Mouse (Mus musculus): ENCODE data around the gene Izumo1r. TPM values are rescaled to one million over a fixed set of nuclear protein-coding genes. Genes with fewer than 3 reads are reported as not detected.

The Izumo1r gene
- polyA plus RNA-seq, 1 experiment: 37.6 TPM

DNA sequence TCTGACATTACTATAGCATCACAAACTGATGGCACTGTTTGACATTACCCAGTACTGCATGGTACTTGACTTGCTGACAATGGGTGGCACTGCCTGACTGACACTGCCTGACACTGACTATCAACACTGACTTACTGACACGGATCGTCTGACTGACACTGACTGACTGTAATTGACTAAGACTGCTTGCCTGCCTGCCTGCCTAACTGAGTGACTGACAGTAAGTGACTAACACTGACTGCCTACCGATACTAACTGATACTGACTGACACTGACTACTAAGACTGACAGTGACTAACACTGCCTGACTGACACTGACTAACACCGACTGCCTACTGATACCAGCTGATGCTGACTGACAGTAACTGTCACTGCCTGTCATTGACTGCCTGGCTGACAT is 17.5 kb upstream of the Izumo1r start:
- Histone ChIP-seq H3K27ac (ENCODE audit: insufficient read depth, low read length) (no peak overlapping the region), H3K27me3 (ENCODE audit: control insufficient read depth, insufficient read depth, low read length) (no peaks in the 10 kb centered on the region), H3K36me3 (ENCODE audit: control insufficient read depth, insufficient read depth, low read length) (no peaks in the 10 kb centered on the region), H3K4me3 (ENCODE audit: extremely low read depth, insufficient read depth, insufficient read length) (no peak overlapping the region), H3K4me1 (ENCODE audit: control insufficient read depth, insufficient read depth, insufficient read length) (peaks cover 11% of the 10 kb centered on the region)
- TF ChIP-seq POLR2A (IDR thresholded peaks at IDR 0.05; ENCODE audit: low read depth, low read length): no peak
- no peak for TF ChIP-seq CTCF (IDR thresholded peaks at IDR 0.05; ENCODE audit: extremely low read depth, insufficient read depth, insufficient read length, insufficient replicate concordance)
- whole genome bisulfite sequencing: 83% methylated on average over 4 of the region's 4 CpGs
- DNase-seq (ENCODE audit: low read depth in 1 of 2, low spot score in 2 of 2): no peak

DNA sequence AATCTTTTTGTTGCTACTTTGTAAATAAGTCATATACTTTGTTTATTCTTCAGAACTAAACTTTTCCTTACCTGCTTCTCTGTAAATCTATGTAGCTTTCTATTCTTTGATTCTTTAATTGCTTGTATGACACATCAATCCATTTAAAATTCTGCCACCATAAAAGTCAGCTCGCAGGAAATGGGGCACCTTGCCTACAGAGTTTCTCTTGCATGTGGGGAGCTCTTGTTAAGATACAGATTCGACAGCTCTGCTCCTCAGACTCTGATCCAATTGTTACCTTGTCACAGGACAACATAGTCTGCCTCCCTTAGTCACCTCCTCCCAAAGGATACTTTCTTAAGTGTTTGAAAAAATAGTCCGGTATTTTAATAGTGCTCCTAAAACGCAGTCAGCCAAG is 16.9 kb upstream of the Izumo1r start:
- no peak overlapping the region for H3K4me3 ChIP-seq (ENCODE audit: extremely low read depth, insufficient read depth, insufficient read length)
- no peaks in the 10 kb centered on the region for H3K36me3 ChIP-seq (ENCODE audit: control insufficient read depth, insufficient read depth, low read length)
- TF ChIP-seq CTCF (IDR thresholded peaks at IDR 0.05; ENCODE audit: extremely low read depth, insufficient read depth, insufficient read length, insufficient replicate concordance) (no peak), POLR2A (IDR thresholded peaks at IDR 0.05; ENCODE audit: low read depth, low read length) (no peak)
- peaks cover 8% of the 10 kb centered on the region for H3K4me1 ChIP-seq (ENCODE audit: control insufficient read depth, insufficient read depth, insufficient read length)
- H3K27me3 ChIP-seq (ENCODE audit: control insufficient read depth, insufficient read depth, low read length): no peaks in the 10 kb centered on the region
- no peak overlapping the region for H3K27ac ChIP-seq (ENCODE audit: insufficient read depth, low read length)
- WGBS: 69% methylated on average over 4 of the region's 4 CpGs
- DNase-seq (ENCODE audit: low read depth in 1 of 2, low spot score in 2 of 2): no peak

DNA sequence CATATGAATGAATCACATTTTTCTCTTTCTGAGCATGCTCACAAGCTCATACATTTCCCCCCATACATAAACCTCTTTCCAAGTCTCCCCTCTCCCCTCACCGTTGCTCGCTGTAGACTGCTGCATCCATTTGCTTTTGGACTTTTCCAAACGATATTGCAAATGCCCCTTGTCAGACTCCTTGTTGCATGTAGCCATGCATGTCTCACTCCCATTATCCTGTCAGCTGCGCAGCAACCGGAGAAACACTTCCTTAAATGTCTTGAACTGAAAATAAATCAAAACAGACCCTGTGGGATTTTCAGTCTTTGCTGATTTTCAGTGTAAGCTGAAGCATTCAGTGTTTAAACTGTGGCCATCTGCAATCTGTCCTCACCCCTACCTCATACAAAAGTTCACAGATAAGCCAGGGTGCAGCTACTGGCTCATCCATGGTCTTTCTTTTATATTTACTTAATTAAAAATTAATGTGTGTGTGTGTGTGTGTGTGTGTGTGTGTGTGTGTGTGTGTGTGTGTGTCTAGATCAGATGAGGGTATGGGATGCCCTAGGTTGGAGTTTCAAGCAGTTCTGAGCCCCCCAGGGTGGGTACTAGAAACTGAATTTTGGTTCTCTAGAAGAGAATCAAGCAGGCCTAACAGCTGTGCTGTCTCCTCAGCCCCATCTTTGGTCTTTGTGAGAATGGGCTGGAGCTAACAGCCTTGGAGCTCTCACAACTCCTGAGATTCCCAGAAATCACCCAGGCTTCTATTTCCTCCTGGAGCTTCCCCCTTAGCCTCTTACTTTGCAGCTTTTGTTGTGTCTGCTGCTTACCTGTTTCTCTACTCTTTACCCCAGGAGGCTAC is 15.3 kb upstream of the Izumo1r start:
- no peak overlapping the region for H3K27ac ChIP-seq (ENCODE audit: insufficient read depth, low read length)
- no peak for DNase-seq (ENCODE audit: low read depth in 1 of 2, low spot score in 2 of 2)
- H3K36me3 ChIP-seq (ENCODE audit: control insufficient read depth, insufficient read depth, low read length): no peaks in the 10 kb centered on the region
- H3K27me3 ChIP-seq (ENCODE audit: control insufficient read depth, insufficient read depth, low read length): no peaks in the 10 kb centered on the region
- 63% methylated on average over 5 of the region's 5 CpGs for WGBS
- TF ChIP-seq POLR2A (IDR thresholded peaks at IDR 0.05; ENCODE audit: low read depth, low read length) (no peak), CTCF (IDR thresholded peaks at IDR 0.05; ENCODE audit: extremely low read depth, insufficient read depth, insufficient read length, insufficient replicate concordance) (no peak)
- peaks cover 4% of the 10 kb centered on the region for H3K4me1 ChIP-seq (ENCODE audit: control insufficient read depth, insufficient read depth, insufficient read length)
- no peak overlapping the region for H3K4me3 ChIP-seq (ENCODE audit: extremely low read depth, insufficient read depth, insufficient read length)

DNA sequence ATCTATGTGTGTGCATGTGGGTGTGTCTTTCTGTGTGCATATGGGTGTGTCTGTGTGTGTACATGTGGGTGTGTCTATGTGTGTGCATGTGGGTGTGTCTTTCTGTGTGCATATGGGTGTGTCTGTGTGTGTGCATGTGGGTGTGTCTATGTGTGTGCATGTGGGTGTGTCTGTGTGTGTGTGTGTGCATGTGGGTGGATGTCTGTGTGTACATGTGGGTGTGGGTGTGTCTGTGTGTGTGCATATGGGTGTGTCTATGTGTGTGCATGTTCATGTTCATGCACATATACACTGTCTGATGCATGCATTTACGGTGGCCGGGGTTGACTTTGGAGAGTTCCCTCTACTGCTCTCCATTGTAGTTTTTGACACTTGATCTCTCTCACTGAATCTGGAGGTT is 13.9 kb upstream of the Izumo1r start:
- H3K4me3 ChIP-seq (ENCODE audit: extremely low read depth, insufficient read depth, insufficient read length): no peak overlapping the region
- TF ChIP-seq CTCF (IDR thresholded peaks at IDR 0.05; ENCODE audit: extremely low read depth, insufficient read depth, insufficient read length, insufficient replicate concordance) (no peak), POLR2A (IDR thresholded peaks at IDR 0.05; ENCODE audit: low read depth, low read length) (no peak)
- H3K4me1 ChIP-seq (ENCODE audit: control insufficient read depth, insufficient read depth, insufficient read length): peaks cover 4% of the 10 kb centered on the region
- no peak overlapping the region for H3K27ac ChIP-seq (ENCODE audit: insufficient read depth, low read length)
- H3K36me3 ChIP-seq (ENCODE audit: control insufficient read depth, insufficient read depth, low read length): no peaks in the 10 kb centered on the region
- WGBS: 100% methylated on average over 2 of the region's 2 CpGs
- H3K27me3 ChIP-seq (ENCODE audit: control insufficient read depth, insufficient read depth, low read length): no peaks in the 10 kb centered on the region
- DNase-seq (ENCODE audit: low read depth in 1 of 2, low spot score in 2 of 2): no peak

GRCm38 (mm10) chr9:14912037-14912436 is 8.3 kb upstream of the Izumo1r start:
- Histone ChIP-seq H3K4me3 (ENCODE audit: extremely low read depth, insufficient read depth, insufficient read length) (no peak overlapping the region), H3K27ac (ENCODE audit: insufficient read depth, low read length) (no peak overlapping the region), H3K27me3 (ENCODE audit: control insufficient read depth, insufficient read depth, low read length) (no peaks in the 10 kb centered on the region), H3K4me1 (ENCODE audit: control insufficient read depth, insufficient read depth, insufficient read length) (no peaks in the 10 kb centered on the region; the same call in 1 of the 2 replicates), H3K36me3 (ENCODE audit: control insufficient read depth, insufficient read depth, low read length) (no peaks in the 10 kb centered on the region)
- TF ChIP-seq POLR2A (IDR thresholded peaks at IDR 0.05; ENCODE audit: low read depth, low read length) (no peak), CTCF (IDR thresholded peaks at IDR 0.05; ENCODE audit: extremely low read depth, insufficient read depth, insufficient read length, insufficient replicate concordance) (no peak)
- DNase-seq (ENCODE audit: low read depth in 1 of 2, low spot score in 2 of 2): no peak
- 89% methylated on average over 2 of the region's 2 CpGs for WGBS

GRCm38 (mm10) chr9:14909981-14910380 is 6.2 kb upstream of the Izumo1r start:
- peaks cover 3% of the 10 kb centered on the region; the same call in 1 of the 2 replicates for H3K4me1 ChIP-seq (ENCODE audit: control insufficient read depth, insufficient read depth, insufficient read length)
- WGBS: 79% methylated on average over 5 of the region's 5 CpGs

More at GRCm38 (mm10) chr9:14909981-14910380, 6.2 kb upstream of the Izumo1r start:
- Histone ChIP-seq H3K27ac (ENCODE audit: insufficient read depth, low read length) (no peak overlapping the region), H3K27me3 (ENCODE audit: control insufficient read depth, insufficient read depth, low read length) (no peaks in the 10 kb centered on the region), H3K4me3 (ENCODE audit: extremely low read depth, insufficient read depth, insufficient read length) (no peak overlapping the region), H3K36me3 (ENCODE audit: control insufficient read depth, insufficient read depth, low read length) (no peaks in the 10 kb centered on the region)
- TF ChIP-seq CTCF (IDR thresholded peaks at IDR 0.05; ENCODE audit: extremely low read depth, insufficient read depth, insufficient read length, insufficient replicate concordance): no peak
- TF ChIP-seq POLR2A (IDR thresholded peaks at IDR 0.05; ENCODE audit: low read depth, low read length): no peak
- DNase-seq (ENCODE audit: low read depth in 1 of 2, low spot score in 2 of 2): no peak

Measured in spleen, adult 2 months (tissue).